Mouse (Mus musculus): ENCODE results near the gene Irf3. TPM values are rescaled to one million over a fixed set of nuclear protein-coding genes. Genes with fewer than 3 reads are reported as not detected.

Irf3 gene
- total RNA-seq, 2 experiments from 2014 or later, result 26.7 to 30.4 TPM

DNA sequence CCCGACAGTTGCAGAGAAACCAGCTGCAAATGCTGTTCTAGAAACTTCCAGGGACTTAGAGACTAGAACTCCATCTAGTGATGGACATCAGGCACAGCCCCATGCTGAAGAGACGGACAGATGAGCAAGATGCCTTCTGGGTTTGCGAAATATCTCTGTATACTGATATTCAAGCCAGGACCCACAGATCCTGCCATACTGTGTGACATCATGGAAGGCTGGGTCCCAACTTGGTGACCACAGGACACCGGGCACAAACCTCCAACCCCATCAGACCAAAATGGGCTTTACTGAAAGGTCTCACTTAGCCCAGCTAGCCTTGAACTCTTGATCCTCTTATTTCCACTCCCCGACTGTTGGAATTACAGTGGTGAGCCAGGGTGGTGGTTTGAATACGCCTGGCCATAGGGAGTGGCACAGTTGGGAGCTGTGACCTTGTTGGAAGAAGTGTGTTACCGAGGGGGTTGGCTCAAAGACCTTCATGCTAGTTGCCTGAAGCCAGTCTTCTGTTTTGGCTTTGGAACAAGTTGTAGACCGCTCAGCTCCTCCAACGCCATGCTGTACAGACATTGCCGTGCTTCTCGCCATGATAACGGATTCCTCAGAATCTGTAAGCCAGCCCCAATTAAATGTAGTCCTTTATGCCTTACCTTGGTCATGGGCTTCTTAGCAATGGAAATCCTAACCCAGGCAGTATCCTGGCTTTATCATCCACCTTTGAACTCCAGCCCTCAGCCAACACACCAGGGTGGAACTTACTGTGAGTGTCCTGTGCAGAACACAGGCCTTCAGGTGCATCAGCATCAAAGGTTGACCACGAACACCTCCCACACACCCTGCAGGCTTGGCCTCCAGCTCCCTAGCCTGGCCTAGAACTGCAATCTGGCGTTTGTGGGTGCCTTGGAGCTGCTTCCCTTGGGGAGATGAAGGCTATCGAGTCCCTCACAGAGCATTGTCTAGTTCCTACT lies 27.1 kb downstream of the Irf3 start:
- intact Hi-C loops (cut with DNase I), result no loop called here
- no peak for DNase-seq (ENCODE audit: low spot score in 2 of 2)

DNA sequence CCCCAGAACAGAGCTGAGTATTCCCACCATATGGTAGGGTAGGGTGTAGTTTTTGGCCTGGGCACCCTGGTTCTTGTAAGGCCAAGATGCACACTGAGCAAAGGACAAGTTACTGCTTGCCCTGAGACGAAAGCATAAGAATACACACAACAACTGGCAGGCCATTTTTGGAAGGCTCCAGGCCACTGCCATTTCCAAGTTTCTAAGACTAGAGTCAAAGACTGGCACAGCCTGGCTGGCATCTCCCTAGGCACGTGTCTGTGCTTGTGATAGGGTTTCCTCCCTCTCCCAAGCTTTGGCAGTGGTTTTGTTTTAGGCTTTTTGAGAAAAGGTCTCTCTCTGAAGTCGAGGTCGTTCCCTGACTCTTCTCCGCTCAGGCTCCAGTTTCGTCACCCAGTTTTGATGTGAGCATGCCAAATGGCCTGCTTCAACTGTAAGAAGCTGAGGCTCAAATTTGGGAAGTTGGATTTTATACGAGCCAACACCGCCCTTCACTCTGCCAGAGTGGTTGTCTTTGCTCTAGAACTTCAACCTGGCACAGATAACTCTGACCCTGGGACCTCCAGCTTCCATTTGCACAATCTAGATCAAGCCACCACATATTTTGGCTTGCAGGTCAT lies 28.3 kb downstream of the Irf3 start:
- peak in 1 of 2 experiments; percentile 44 for DNase-seq (ENCODE audit: low spot score in 2 of 2)
- intact Hi-C loops (cut with DNase I), result no loop called here

DNA sequence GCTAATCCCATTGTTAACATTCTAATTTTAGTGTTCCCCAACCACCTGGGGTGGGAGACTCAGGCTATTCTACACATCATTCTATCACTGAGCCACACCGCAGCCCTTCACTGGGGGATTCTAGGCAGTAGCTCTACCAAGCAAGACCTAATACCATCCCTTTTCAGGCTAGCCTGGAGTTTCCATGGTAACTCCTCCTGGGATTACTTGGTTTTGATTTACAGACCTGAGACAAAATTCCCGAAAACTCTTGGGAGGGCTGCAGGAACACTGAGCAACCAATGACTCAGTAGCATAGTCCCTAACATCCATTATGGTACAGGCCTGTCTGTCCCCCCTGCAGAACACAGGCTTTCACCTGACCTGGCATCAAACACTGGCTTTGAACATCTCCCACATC lies 28.8 kb downstream of the Irf3 start:
- intact Hi-C loops (cut with DNase I), result no loop called here

DNA sequence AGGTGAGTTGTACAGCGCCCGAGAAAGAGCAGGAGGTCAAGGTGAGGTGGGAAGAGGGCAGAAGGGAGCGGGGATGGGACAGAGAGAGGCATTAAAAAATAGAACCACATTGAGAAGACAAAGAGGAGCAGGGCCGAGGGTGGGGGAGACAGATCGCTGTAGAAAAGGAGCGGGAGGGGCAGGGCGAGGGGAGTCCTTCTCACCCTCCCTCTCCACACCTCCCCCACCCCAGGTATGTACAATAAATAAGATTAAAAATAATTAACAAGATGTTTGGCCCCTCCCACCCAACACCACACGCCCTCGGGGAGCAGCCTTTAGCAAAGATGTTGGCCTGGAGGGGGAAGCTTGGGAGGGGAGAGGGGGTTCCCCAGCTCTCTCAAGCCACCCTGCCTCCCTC lies 30.3 kb downstream of the Irf3 start:
- intact Hi-C loops (cut with DNase I), result loop anchor here (1.0 kb wide), 1 partner anchor 10 kb away; no protein-coding TSS in a partner anchor
- DNase-seq (ENCODE audit: low spot score in 2 of 2), result no peak

More for the DNA sequence above, 28.8 kb downstream of the Irf3 start:
- no peak for DNase-seq (ENCODE audit: low spot score in 2 of 2)

DNA sequence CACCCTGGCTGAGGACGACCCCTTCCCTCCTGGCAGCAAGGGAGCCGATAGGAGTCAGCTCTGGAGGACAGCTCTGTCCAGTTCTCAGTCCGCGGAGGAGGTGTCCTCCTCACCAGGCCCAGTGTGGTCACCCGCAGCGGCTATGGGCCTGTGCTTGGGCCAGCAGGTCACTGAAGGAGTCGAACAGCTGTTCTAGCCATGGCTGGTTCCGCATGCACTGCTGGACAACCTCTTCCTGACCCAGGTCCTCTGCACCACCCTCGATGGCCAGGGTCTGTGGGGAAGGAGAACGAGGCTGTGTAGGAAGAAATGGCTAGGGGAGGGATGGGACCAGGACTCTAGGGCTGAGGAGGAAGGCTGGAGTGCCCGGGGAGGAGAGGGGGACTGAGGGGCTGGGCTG lies 30.9 kb downstream of the Irf3 start:
- intact Hi-C loops (cut with DNase I), result loop anchor here (1.0 kb wide), 1 partner anchor 9 kb away; no protein-coding TSS in a partner anchor
- no peak for DNase-seq (ENCODE audit: low spot score in 2 of 2)

DNA sequence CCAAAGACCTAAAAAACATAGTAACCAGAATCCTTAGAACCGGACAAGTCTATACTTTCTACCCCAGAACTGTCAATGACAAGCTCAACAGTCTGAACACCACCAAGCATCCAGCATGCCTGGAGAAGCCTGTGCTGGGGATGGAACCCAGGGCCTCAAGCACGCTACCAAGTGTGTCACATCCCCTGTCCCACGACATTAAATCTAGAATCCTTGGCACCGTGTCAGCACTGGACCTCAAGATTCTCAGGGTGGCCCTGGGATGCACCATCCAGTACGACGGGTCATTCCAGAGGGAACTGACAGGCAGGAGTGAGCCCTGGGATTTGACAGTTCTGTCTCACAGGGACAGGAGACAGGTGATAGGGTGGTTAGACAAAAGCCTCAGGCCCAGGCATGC lies 32.5 kb downstream of the Irf3 start:
- intact Hi-C loops (cut with DNase I), result no loop called here
- no peak for DNase-seq (ENCODE audit: low spot score in 2 of 2)

DNA sequence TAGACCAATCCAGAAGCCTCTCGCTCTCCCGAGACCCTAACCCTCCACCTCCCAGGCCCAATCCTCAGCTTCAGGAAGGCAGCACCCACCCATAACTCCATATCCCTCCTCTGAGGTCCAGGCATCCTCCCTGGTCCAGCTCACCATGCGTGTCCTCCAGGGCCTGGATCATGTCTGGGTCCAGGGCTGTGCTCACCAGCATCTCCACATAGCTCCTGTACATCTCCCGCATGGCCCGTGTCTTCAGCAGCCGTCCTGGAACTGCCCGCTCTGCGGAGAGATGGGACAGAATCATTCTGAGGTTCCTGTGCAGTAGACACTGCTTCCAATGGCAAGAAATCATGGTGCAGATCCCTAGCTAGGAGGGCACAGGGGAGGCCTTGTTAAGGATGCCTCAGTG lies 33.4 kb downstream of the Irf3 start:
- intact Hi-C loops (cut with DNase I), result no loop called here
- no peak for DNase-seq (ENCODE audit: low spot score in 2 of 2)

DNA sequence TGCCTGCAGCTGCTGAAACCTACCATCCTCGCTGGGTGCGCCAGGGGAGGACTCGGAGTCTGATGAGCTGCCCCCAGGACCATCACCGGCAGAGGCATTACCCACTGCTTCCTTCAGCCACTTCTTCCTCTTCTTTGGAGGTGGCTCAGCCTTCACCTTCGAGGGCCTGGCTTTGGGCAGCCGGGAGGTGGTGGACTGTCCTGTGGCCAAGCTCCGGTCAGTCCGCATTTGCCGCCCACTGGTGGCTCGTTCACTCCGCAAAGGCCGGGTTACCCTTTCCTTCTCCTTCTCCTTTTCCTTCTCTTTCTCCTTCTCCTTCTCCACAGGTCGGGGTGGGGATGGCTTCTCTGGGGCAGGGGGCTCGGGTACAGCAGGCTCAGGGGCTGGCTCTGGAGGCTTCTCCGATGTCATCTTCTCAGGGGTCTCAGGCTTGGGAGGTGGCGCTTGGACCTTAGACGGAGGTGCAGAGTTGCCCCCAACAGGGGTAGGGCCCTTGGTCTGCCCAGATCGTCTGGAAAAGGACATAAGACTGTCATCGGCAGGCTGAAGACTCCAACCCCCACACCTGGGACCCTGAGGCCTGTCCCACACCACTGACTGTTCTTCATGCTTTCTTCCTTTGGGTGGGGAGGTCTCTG lies 36.4 kb downstream of the Irf3 start:
- no peak for DNase-seq (ENCODE audit: low spot score in 2 of 2)
- intact Hi-C loops (cut with DNase I), result no loop called here

DNA sequence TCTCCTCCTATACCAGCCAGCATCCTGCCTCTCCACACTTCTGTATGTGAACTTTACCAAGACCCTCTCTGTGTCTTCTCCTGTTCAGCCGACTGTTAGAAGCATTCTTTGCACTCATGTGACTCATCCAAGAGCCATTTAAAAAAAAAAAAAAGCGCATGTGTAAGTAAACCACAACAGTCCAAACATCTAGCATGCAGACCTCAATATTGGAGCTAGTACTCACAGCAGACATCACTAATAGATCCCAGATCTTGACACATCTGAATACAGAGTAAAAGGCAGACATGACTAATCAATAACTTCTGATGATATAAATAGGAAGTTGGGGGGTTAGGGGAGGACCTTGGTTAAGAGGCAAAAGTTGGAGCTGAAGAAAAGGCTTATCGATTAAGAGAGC lies 38.2 kb downstream of the Irf3 start:
- DNase-seq (ENCODE audit: low spot score in 2 of 2), result no peak
- intact Hi-C loops (cut with DNase I), result no loop called here

DNA sequence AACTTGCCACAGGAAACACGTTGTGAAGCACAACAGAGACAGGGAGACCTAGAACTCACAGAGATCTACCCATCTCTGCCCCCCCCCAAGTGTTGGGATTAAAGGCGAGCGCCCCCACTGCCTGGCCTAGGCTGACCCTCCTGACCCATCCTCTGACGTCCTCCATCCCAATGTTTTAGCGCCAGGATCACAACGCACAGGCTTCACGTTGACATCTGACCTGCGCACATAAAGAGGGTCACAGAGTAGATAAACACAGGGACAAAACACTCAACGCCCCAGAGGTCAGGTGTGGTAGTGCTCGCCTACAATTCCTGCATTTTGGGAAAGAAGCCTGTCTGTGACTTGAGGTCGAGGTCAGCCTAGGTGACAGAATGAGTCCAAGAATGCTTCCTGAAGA lies 39.3 kb downstream of the Irf3 start:
- DNase-seq (ENCODE audit: low spot score in 2 of 2), result no peak

DNA sequence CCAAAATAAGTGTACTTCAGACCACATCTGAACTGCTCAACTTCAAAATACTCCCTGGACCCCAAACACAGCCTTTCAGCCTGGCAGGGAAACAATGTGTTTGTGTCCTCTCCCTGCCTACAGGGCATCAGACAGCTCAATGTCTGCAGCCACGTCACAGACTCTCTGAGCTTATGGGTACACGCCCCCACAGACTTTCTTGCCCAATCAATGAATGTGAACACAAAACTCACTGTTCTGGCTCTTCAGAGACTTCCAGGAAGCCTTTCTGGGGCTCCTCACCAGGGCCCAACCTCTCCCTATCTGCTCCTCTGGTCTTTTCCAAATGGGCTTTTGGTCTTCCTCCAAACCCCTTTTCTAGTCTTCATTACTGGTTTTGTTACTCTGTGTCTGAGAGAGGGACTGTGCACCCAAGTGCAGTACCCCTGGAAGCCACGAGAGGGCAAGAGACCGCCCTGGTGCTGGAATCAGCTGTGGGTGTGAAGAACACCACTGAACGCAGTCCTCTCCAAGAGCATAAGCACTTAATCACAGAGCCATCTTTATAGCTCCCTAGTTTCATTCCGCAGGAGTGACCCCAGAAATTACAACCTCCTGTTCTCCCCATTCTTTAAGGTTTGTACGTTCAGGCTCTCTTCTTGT lies 40.4 kb downstream of the Irf3 start:
- DNase-seq (ENCODE audit: low spot score in 2 of 2), result peak in 1 of 2 experiments; percentile 58
- intact Hi-C loops (cut with DNase I), result loop anchor here (1.0 kb wide), 1 partner anchor 10 kb away; no protein-coding TSS in a partner anchor

More for the DNA sequence above, 39.3 kb downstream of the Irf3 start:
- intact Hi-C loops (cut with DNase I), result loop anchor here (1.0 kb wide), 1 partner anchor 8 kb away; no protein-coding TSS in a partner anchor

DNA sequence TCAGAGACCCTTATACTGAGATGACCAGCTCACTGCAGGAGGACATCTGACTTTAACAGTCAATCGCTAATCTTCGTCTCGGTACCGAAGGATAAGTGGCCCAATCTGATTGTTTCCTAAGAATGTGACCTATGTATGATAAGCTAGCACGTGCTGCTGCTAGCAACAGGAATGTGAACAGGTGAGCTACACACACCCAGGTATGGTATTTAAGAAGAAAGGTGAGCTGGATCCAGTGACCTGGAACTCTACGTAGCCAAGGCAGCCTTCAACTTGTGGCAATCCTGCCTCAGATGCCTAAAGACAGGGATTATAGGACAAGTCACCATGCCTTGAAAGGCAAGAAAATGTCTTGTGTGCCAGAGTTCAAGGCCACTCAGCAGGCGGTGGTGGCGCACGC lies 41.0 kb downstream of the Irf3 start:
- DNase-seq (ENCODE audit: low spot score in 2 of 2), result no peak
- intact Hi-C loops (cut with DNase I), result no loop called here

DNA sequence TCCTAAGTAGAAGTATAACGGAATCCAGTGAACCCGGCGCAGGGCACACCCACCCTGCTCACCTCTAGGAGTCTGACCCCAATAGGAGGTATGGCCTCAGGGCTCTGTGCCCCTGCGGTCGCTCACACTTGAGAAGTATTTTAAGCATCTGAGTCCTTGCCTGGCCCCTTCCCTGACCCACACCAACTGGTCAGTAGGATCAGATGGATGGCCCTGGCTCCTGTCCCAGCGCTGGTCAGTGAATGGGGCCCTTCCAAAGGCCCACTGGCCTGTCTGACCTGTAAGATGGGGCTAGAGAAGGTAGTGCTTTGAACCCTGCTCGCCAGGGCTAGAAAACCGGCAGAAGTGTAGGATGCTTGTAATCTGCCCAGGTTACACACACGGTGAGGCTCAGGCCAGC lies 43.4 kb downstream of the Irf3 start:
- no peak for DNase-seq (ENCODE audit: low spot score in 2 of 2)
- intact Hi-C loops (cut with DNase I), result no loop called here

DNA sequence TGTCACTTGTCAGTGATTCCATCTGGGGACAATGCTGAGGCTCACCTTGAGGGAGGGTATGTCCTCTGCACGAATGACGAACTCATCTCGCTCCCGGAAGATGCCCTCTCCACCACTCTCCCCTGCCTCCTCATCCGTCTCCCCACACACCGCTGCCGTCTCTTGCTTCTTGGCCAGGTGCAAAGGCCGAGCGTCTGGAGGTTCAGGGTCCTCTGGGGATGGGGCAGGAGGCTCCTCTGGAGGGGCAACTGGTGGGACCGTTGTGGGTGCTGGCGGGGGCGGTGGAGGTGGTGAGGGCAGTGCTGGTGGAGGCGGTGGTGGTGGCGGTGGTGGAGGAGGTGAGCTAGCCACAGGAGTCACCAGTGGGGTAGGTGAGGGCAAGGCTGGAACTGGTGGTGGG lies 45.9 kb downstream of the Irf3 start:
- intact Hi-C loops (cut with DNase I), result no loop called here
- no peak for DNase-seq (ENCODE audit: low spot score in 2 of 2)

DNA sequence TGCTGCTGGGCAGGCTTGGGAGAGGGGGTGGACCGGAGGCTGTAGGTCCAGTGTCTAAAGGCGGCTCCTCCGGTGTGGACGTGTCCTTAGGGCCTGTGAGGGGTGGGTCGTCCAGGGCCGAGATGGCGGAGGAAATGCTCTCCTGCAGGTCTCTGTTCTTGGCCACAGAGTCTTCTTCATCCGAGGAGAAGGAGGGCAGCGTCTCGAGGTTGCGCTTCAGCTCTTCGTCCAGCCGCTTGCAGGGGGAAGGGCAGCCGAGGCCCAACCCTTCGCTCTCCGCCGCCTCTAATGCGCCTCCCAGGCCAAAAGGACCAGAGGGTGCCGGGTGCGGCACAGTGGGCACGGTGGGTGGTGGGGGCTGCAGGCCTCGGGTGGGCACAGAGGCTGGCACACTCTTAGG lies 48.3 kb downstream of the Irf3 start:
- DNase-seq (ENCODE audit: low spot score in 2 of 2), result no peak

DNA sequence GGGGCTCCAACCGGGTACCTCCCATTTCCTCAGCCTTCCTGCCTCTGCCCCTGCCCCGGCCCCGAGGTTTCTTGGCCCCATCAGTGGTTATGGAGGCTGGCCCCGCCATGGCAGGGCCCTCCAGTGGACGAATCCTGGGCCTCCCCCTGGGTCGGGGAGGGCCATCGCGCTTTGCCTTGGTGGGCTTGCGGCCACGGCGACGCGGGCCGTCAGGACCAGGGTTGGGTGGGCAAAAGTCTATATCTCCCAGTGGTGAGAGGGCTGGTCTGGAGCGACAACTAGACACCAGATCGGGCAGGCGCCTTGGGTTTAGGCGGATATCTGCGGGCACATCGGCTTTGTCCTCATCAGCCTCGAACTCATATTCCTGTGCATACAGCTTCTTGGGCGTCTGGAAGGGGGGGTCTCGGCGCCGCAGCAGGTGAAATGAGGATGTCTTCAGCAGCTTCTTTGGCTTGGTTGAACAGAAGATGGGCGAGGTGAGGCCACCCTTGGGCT lies 49.5 kb downstream of the Irf3 start:
- DNase-seq (ENCODE audit: low spot score in 2 of 2), result no peak
- intact Hi-C loops (cut with DNase I), result no loop called here

More for the DNA sequence above, 48.3 kb downstream of the Irf3 start:
- intact Hi-C loops (cut with DNase I), result no loop called here

DNA sequence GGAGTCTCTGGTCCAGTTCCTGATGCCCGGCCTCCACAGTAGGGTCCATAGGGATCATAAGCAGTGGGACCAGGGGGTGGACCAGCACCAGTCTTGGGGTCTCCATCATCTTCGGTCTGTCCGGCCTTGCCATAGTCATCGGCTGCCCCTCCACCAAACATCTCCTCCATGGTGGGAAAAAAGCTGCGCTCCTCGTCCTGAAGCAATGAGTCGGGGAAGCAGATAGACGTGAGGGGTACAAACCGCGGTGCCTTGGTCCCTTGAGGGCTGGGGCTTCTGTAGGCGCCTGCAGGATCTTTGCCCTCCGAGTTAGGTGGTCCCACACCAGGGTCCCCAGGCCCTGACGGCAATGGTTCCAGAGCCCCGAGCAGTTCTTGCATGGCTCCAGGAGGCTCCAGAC lies 50.0 kb downstream of the Irf3 start:
- intact Hi-C loops (cut with DNase I), result no loop called here
- no peak for DNase-seq (ENCODE audit: low spot score in 2 of 2)

DNA sequence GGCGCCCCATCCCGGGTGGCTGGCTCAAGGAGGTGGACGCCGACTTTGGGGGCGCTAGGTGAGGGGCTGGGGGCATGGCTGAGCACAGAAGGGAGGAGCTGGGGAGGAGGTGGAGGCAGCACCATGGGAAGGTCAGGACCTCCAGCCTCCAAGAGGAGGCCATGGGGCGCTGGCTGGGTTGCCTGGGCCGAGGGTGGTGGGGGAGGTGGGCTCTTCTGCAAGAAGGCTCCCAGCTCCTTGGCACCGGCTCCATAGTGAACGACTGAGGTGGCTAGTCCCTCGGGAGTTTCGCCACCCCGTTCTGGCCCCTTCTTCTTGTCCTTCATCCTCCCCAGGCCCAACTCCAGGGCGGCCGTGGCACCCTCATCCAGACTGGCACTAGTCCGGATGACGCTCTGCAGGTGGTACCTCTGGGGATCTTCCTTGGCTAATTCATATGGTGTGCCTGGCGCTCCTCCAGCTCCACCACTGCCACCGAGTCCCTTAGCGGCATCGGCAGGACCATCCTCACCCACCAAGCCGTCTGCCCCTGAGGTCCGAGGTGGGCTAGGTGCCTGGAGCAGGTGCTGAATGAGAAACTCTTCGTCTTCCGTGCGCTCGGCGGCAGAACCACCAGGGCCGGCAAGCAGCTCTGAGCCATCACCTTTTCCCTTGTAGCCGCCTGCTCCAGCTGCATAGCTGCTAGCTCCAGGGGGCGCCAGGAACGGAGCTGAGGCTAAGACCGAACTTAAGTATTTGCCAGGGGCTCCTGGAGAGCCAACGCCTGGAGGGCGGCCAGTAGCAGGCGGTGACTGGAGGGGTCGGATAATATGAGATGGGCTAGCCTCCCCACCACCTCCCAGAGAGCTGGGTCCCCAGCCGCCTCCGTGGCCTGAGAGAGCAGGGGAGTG lies 50.8 kb downstream of the Irf3 start:
- DNase-seq (ENCODE audit: low spot score in 2 of 2), result no peak
- intact Hi-C loops (cut with DNase I), result no loop called here
